Mouse (Mus musculus) bone marrow macrophage, adult 2 months (primary cell): ENCODE results near the gene Kazn. TPM values are rescaled to one million over a fixed set of nuclear protein-coding genes. Genes with fewer than 3 reads are reported as not detected.

Experiments used
- H3K27ac ChIP-seq: 2 replicates; pipeline ENCODE4 v1.5.1; 2012; ENCODE audit warnings: low read depth, low read length; ENCODE audit not compliant: insufficient read depth
- H3K4me1 ChIP-seq: 2 replicates; pipeline ENCODE4 v1.6.1; 2012; ENCODE audit warnings: low read length; ENCODE audit not compliant: control insufficient read depth, insufficient read depth
- H3K4me3 ChIP-seq: 2 replicates; pipeline ENCODE4 v1.5.1; 2012; ENCODE audit warnings: mild to moderate bottlenecking, low read length, moderate library complexity; ENCODE audit not compliant: insufficient read depth
- CTCF ChIP-seq: IDR thresholded peaks from 2 replicates; pipeline ENCODE4 v1.5.1; 2012; ENCODE audit warnings: low read depth, mild to moderate bottlenecking, low read length, moderate library complexity
- POLR2A ChIP-seq: IDR thresholded peaks from 2 replicates; pipeline ENCODE4 v1.6.1; 2012; ENCODE audit warnings: mild to moderate bottlenecking, low read depth, low read length, borderline replicate concordance
- polyA plus RNA-seq: library from polyadenylated mRNA; stranded (reverse); fragments of >200 nt; gene quantifications from 2 replicates; pipeline ENCODE4 v1.2.4, GENCODE M21; 2012; ENCODE audit not compliant: missing spikeins, insufficient read depth, insufficient read length

The Kazn gene
- polyA plus RNA-seq, 1 experiment: not detected

DNA sequence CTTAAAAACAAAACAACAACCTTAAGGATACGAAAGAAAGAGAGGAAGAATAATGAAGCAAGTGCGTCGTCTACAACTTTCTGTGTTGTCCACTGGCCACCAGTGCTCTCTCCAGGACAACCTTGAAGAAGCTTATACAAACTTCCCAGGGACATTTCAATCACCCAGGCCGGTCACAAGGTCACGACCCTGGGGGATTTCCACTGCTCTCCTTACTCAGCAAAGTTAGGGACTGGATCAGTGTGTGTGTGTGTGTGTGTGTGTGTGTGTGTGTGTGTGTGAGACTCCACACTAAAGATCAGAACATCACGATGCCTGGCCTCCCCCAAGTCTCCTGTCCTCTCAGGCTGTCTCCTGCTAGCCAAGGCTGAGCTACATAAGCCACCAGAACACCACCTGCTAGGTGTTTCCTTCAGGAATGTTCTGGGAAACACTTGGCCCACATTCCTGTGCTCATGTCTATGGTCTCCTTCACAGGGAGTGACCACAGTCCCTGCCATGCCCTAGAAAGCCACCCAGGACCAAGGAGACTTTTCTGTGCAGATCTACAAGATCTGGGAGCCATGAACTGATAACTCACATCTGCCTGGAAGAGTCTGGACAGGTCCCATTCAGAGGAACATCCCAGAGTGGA is 3.7 kb upstream of the Kazn start:
- Histone ChIP-seq H3K4me3 (no peak overlapping the region), H3K27ac (no peak overlapping the region), H3K4me1 (no peaks in the 10 kb centered on the region)
- no peak for TF ChIP-seq CTCF
- TF ChIP-seq POLR2A: no peak

- Histone ChIP-seq H3K4me3 (no peak overlapping the region), H3K27ac (no peak overlapping the region), H3K4me1 (no peaks in the 10 kb centered on the region)
- TF ChIP-seq POLR2A: no peak
- no peak for TF ChIP-seq CTCF
These were observed 3.0 kb upstream of the Kazn start for GRCm38 (mm10) chr4:142242164-142242563.

DNA sequence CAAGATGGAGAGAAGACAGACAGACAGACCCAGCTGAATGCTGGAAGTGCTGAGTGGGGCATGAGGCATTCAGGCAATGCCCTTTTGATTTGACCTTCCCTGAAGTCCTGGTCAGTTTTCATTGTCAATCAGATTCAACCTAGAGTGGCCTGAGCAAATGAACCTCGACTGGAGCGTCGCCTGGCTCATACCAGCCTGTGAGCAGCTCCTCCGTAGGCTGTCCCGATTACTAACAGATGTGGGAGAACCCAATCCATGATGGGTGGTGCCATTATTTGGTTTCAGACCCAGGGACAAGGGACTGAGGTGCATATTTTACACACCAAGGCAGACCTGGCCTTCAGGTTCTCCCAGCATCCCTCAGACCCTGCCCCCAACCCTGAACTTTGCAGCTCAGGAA is 1.7 kb upstream of the Kazn start:
- no peak overlapping the region for H3K4me3 ChIP-seq
- no peak overlapping the region for H3K27ac ChIP-seq
- TF ChIP-seq CTCF (no peak), POLR2A (no peak)
- H3K4me1 ChIP-seq: no peaks in the 10 kb centered on the region

DNA sequence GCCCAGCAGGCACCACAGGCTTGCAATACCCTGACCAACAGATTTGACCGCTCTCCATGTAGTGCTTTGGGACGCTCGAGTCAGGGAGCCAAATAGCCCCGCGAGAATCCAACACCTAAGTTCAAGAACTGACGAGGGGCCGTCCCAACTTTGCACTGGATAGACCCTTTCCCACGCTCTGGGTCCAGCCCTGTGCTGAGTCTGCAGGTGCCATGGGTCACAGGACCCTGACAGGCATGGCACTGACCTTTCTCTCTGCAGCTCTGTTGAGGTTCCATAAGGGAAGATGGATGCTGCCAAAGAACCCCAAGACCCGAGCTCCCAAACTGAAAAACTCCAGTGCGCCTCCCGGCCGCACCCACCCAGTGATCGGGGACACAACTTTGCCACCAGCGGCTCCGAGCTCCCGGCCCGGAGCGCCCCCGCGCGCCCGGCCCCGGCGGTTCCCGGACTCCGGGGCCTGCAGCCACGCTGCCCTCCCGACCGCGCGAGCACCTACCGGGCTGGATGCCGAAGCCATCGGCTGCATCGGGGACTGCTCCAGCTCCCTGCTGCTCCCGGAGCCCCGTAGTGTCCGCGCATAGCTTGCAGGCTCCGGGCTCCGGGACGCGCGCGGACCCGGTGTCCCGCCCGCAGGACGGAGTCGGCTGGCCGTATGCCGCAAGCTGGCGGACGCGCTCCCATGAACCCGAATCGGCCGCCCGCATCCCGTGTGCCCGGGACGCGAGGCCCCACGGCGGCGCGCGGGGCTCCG is 538 bp downstream of the Kazn start:
- Histone ChIP-seq H3K4me1 (no peaks in the 10 kb centered on the region), H3K4me3 (no peak overlapping the region; the same call in 1 of the 2 replicates), H3K27ac (no peak overlapping the region)
- no peak for TF ChIP-seq POLR2A
- no peak for TF ChIP-seq CTCF

DNA sequence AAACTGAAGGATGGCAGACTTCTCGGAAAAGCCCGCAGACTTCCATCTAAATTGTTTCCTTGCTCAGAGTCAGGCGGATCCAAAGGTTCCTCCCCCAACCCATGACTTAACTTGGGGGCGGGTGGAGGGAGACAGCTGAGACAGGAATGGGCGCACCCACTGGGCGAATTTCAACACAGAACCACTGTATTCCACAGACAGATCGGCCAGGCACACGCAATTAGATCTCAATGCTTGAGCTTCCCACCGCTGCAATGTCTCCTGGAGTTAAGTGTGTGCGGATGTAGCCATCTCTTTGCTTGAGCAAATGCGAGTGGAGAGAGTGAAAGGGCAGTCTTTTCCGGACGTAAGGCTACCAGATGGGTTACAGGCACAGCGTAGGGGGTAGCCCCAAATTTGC is 1.2 kb downstream of the Kazn start:
- H3K4me3 ChIP-seq: no peak overlapping the region
- TF ChIP-seq CTCF: no peak
- no peak for TF ChIP-seq POLR2A
- no peaks in the 10 kb centered on the region for H3K4me1 ChIP-seq
- no peak overlapping the region for H3K27ac ChIP-seq

GRCm38 (mm10) chr4:142236681-142237080 is 2.5 kb downstream of the Kazn start:
- no peak overlapping the region for H3K27ac ChIP-seq
- no peak overlapping the region for H3K4me3 ChIP-seq
- H3K4me1 ChIP-seq: no peaks in the 10 kb centered on the region
- TF ChIP-seq CTCF (no peak), POLR2A (no peak)

DNA sequence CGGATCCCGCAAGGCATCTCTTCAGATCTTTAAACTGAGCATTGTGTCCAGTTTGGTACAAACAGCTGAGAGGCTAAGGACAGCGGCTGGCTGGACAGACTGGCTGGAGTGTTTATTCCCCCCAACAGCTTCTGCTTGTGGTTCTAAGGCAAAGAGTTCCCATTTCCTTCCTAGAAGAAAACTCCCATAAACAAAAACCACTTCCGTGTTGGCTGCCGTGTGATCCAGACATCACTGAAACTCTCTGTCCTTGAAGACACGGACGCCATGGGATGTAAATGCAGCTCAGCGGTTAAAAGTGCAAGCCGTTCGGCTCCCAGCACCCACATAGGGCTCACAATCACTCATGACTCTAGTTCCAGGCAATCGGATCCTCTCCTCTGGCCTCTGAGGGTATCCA is 3.8 kb downstream of the Kazn start:
- no peaks in the 10 kb centered on the region for H3K4me1 ChIP-seq
- no peak overlapping the region for H3K27ac ChIP-seq
- H3K4me3 ChIP-seq: no peak overlapping the region
- TF ChIP-seq POLR2A: no peak
- TF ChIP-seq CTCF: no peak

GRCm38 (mm10) chr4:142234828-142235227 is 4.4 kb downstream of the Kazn start:
- TF ChIP-seq POLR2A: no peak
- TF ChIP-seq CTCF: no peak
- Histone ChIP-seq H3K4me1 (no peaks in the 10 kb centered on the region), H3K27ac (no peak overlapping the region), H3K4me3 (no peak overlapping the region)

DNA sequence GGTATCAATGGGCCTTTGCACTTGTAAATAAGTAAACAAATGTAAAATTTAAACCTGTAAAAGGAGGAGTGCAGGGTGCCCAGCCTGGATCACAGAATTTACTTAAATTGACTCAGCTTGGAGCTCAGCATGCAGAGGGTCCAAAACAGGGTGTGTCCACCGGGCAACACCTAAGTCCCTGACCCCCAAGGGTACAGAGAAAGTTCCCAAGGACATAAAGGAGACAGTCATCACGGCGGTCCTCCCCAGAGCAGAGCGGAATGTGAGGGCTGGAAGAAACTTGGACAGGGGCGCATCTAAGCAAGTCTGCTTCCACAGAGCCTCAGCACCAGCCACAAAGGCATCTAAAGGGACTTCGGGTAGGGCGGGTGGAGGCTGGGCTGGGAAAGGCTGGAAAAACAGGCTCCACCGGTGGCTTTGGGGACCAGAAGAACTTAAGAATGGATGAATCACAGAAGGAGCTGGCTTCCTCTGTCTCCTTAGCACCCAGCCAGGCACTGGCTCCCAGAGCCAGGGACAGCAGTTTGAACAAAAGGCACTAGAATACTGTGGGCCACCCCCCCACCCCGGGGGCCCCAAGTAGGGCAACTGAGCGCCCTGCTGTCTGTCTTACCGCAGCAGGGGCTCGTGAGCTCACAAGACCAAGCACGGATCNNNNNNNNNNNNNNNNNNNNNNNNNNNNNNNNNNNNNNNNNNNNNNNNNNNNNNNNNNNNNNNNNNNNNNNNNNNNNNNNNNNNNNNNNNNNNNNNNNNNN is 10.2 kb downstream of the Kazn start:
- H3K4me1 ChIP-seq: no peaks in the 10 kb centered on the region
- no peak for TF ChIP-seq POLR2A
- no peak for TF ChIP-seq CTCF
- no peak overlapping the region for H3K27ac ChIP-seq
- H3K4me3 ChIP-seq: no peak overlapping the region

DNA sequence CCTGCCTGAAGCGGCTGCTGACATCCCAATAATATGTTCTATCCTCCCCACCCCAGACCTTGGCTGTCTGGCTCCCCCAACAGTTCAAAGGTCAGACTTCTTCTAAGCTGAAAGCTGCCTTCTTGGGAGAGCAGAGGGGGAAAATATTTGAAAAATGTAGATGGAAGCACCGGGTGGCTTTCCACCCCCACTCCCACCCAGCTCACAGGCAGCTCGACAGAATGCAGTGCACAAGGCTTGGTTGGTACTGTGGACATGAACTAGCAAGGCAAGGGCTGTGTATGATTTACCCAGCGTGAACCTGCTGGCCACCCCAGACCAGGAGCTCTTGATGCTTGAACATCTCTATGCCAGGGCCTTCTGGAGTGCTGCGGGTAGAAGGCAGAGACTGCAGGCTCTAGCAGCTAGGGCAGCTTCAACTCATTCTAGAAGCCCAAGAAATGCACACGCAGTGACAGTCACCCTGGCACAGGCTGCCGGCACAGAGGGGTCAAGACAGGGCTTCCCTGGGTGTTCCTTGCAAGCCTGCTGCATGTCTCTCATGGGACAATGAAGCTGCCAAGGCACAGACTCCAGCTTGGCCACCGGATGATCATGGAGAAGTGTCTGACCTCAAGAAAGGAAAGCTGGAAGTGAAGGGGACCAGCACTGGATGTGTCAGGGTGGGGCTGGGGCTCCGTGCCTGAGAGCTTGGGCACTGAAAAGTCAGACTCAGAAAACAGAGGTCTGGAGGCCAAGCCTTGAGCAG is 15.1 kb downstream of the Kazn start:
- TF ChIP-seq POLR2A: no peak
- TF ChIP-seq CTCF: no peak
- Histone ChIP-seq H3K4me1 (no peaks in the 10 kb centered on the region), H3K4me3 (no peak overlapping the region), H3K27ac (no peak overlapping the region)

- H3K4me1 ChIP-seq: no peaks in the 10 kb centered on the region
- H3K27ac ChIP-seq: no peak overlapping the region
- no peak overlapping the region for H3K4me3 ChIP-seq
- no peak for TF ChIP-seq POLR2A
- TF ChIP-seq CTCF: no peak
These were observed 16.8 kb downstream of the Kazn start for GRCm38 (mm10) chr4:142222385-142222784.
